Mouse (Mus musculus) thymus, adult 2 months (tissue): ENCODE results near the gene Megf11. TPM values are rescaled to one million over a fixed set of nuclear protein-coding genes. Genes with fewer than 3 reads are reported as not detected.

Experiments
- DNase-seq: peaks from one replicate; pipeline ENCODE4 v3.0.0; 2021
- H3K27ac ChIP-seq: fragments of 200-500 bp; 2 replicates; pipeline ENCODE4 v1.5.1; 2012; ENCODE audit warnings: low read length, control low read depth; ENCODE audit not compliant: control insufficient read depth, insufficient read depth
- H3K27me3 ChIP-seq: fragments of 200-500 bp; 2 replicates; pipeline ENCODE4 v1.6.1; 2012; ENCODE audit warnings: mild to moderate bottlenecking, low read length, moderate library complexity, mixed read lengths; ENCODE audit not compliant: control insufficient read depth, insufficient read depth
- H3K36me3 ChIP-seq: fragments of 200-500 bp; 2 replicates; pipeline ENCODE4 v1.6.1; 2012; ENCODE audit warnings: mild to moderate bottlenecking, low read length, moderate library complexity; ENCODE audit not compliant: control insufficient read depth, insufficient read depth
- H3K4me1 ChIP-seq: fragments of 200-500 bp; replicated peaks from 2 replicates; pipeline ENCODE4 v1.6.1; 2012; ENCODE audit warnings: low read length; ENCODE audit not compliant: control insufficient read depth, insufficient read depth
- H3K4me3 ChIP-seq: fragments of 200-500 bp; 2 replicates; pipeline ENCODE4 v1.5.1; 2012; ENCODE audit warnings: mild to moderate bottlenecking, low read length, control low read depth, moderate library complexity; ENCODE audit not compliant: control insufficient read depth, insufficient read depth
- CTCF ChIP-seq: fragments of 200-500 bp; IDR thresholded peaks from 2 replicates; pipeline ENCODE4 v1.5.1; 2012; ENCODE audit warnings: mild to moderate bottlenecking, control low read depth, low read length, moderate library complexity, borderline replicate concordance; ENCODE audit not compliant: control insufficient read depth, poor library complexity, insufficient read depth; ENCODE audit errors: extremely low read depth
- POLR2A ChIP-seq: fragments of 200-500 bp; IDR thresholded peaks from 2 replicates; pipeline ENCODE4 v1.6.1; 2012; ENCODE audit warnings: mild to moderate bottlenecking, low read length, control low read depth, moderate library complexity; ENCODE audit not compliant: control insufficient read depth, poor library complexity, insufficient read depth; ENCODE audit errors: extremely low read depth
- WGBS: fragments of 180-500 bp; shearing (Covaris S2); methylation state at CpG from one replicate; pipeline ENCODE4 v1.1.7; 2018; 5-methylcytosine and 5-hydroxymethylcytosine counted together
- polyA plus RNA-seq: library from polyadenylated mRNA; depleted of rRNA; stranded (reverse); fragments of >200 nt; gene quantifications from 2 replicates; pipeline ENCODE4 v1.2.3, GENCODE M21; 2012

The Megf11 gene
- polyA plus RNA-seq, 1 experiment: 0.70 TPM

GRCm38 (mm10) chr9:64602895-64603294 lies 217.5 kb downstream of the Megf11 start:
- DNase-seq: no peak
- 96% methylated on average over 1 of the region's 1 CpGs for WGBS
- Histone ChIP-seq H3K4me1 (no peaks in the 10 kb centered on the region), H3K27ac (no peak overlapping the region), H3K36me3 (no peaks in the 10 kb centered on the region), H3K4me3 (no peak overlapping the region), H3K27me3 (no peaks in the 10 kb centered on the region)
- no peak for TF ChIP-seq CTCF
- no peak for TF ChIP-seq POLR2A

- no peak for DNase-seq
- H3K36me3 ChIP-seq: no peaks in the 10 kb centered on the region
- TF ChIP-seq POLR2A (no peak), CTCF (no peak)
- WGBS: 84% methylated on average over 7 of the region's 7 CpGs
- H3K4me3 ChIP-seq: no peak overlapping the region
- no peaks in the 10 kb centered on the region for H3K27me3 ChIP-seq
- H3K4me1 ChIP-seq: no peaks in the 10 kb centered on the region
- H3K27ac ChIP-seq: no peak overlapping the region
Observed at GRCm38 (mm10) chr9:64604217-64604711, 218.8 kb downstream of the Megf11 start.

GRCm38 (mm10) chr9:64605077-64605714 lies 219.8 kb downstream of the Megf11 start:
- TF ChIP-seq POLR2A: no peak
- TF ChIP-seq CTCF: no peak
- no peak for DNase-seq
- no peak overlapping the region for H3K4me3 ChIP-seq
- no peaks in the 10 kb centered on the region for H3K36me3 ChIP-seq
- H3K27me3 ChIP-seq: no peaks in the 10 kb centered on the region
- no peaks in the 10 kb centered on the region for H3K4me1 ChIP-seq
- 93% methylated on average over 14 of the region's 14 CpGs for WGBS
- no peak overlapping the region for H3K27ac ChIP-seq

- H3K4me3 ChIP-seq: no peak overlapping the region
- no peak for DNase-seq
- no peaks in the 10 kb centered on the region for H3K4me1 ChIP-seq
- TF ChIP-seq POLR2A: no peak
- no peak for TF ChIP-seq CTCF
- 86% methylated on average over 13 of the region's 13 CpGs for WGBS
- no peak overlapping the region for H3K27ac ChIP-seq
- H3K27me3 ChIP-seq: no peaks in the 10 kb centered on the region
- H3K36me3 ChIP-seq: no peaks in the 10 kb centered on the region
Observed at GRCm38 (mm10) chr9:64605735-64606349, 220.4 kb downstream of the Megf11 start.

- 90% methylated on average over 1 of the region's 1 CpGs for WGBS
- Histone ChIP-seq H3K4me1 (no peaks in the 10 kb centered on the region), H3K27ac (no peak overlapping the region), H3K27me3 (no peaks in the 10 kb centered on the region), H3K4me3 (no peak overlapping the region), H3K36me3 (no peaks in the 10 kb centered on the region)
- TF ChIP-seq POLR2A: no peak
- TF ChIP-seq CTCF: no peak
- no peak for DNase-seq
Observed at GRCm38 (mm10) chr9:64607049-64607448, 221.6 kb downstream of the Megf11 start.

- Histone ChIP-seq H3K36me3 (no peaks in the 10 kb centered on the region), H3K27me3 (no peaks in the 10 kb centered on the region), H3K27ac (no peak overlapping the region), H3K4me3 (no peak overlapping the region), H3K4me1 (no peaks in the 10 kb centered on the region)
- 79% methylated on average over 3 of the region's 3 CpGs for WGBS
- DNase-seq: no peak
- TF ChIP-seq POLR2A: no peak
- no peak for TF ChIP-seq CTCF
Observed at GRCm38 (mm10) chr9:64609546-64609945, 224.1 kb downstream of the Megf11 start.
